Mouse (Mus musculus) gastrocnemius, postnatal 36 days (tissue): ENCODE data around the gene Rps27l. TPM values are rescaled to one million over a fixed set of nuclear protein-coding genes. Genes with fewer than 3 reads are reported as not detected.

Experiments
- DNase-seq, 2 experiments: peaks; one replicate each; pipeline ENCODE4 v3.0.0; 2022
- intact Hi-C: fragments of 180-260 bp; cut with DNase I; formaldehyde crosslinking; loops from one replicate; pipeline ENCODE4 v1.15.1; 2025
- total RNA-seq, 2 experiments: library from RNA; stranded (reverse); gene quantifications; 2 replicates each; pipeline ENCODE4 v1.2.3; 2021

The Rps27l gene
- total RNA-seq, 2 experiments from 2014 or later = 170 to 203 TPM

- intact Hi-C loops = no loop called here
- DNase-seq = peak; percentile 89 to 98
Measured at GRCm38 (mm10) chr9:66919382-66919971, 26.4 kb upstream of the Rps27l start, which contains the start of gene Rab8b. Rab8b (minus strand) TSS chr9:66919687.

DNA sequence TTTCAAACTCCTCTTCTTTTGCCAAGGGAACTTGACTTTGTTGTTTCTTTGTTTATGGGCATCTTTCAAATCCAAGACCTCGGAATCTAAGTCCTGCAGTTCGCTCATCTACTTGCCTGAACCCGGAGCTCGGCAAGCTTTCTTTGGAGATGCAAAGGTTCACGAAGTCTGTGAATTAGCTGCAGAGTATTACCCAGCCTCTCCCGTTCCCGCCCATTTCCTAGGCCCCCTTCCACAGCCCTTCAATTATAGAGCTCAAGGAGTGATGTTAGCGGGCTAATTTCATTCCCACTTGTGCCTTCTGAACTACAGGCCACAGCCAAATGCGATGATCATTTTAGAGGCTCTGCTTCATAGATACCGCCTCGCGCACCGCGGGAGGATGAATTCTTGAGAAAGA is 25.9 kb upstream of the Rps27l start:
- DNase-seq = no peak
- intact Hi-C loops = no loop called here

- no peak for DNase-seq
- intact Hi-C loops = no loop called here
Measured at GRCm38 (mm10) chr9:66920488-66921279, 25.2 kb upstream of the Rps27l start.

DNA sequence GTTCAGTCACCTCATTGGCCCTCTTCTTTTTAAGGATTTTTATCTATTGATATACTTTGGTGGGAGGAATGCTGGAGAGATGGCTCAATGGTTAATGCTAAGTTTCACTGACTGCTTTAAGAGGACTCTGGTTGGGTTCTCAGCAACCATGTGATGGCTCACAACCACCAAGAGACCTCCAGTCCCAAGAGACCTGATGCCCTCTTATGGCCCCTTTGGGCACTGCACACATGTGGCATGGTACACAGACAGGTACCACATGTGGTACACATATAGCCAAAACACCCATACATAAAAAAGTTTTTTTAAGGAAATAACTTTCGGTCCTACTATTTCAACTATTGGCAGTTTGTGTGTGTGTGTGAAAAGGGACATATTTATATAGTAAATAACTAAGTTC is 23.8 kb upstream of the Rps27l start:
- intact Hi-C loops = no loop called here
- no peak for DNase-seq

DNA sequence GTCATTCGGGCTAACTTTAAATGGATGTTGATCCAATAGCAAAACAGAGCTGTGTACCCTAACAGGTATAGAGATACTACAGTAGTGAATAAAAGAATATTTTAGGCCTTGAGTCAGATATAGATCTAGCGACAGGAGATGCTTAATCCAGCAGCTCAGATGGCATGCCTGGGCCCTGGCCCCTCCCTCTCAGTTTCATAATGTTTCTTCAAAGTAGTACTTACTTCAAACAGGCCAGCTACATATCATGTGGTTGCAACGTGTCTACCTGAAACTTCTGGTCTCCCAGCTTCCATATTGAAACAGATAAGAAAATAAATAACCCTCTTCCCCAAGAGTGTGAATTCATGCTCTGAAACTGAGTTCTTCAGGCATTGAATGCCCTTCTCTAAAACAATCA is 20.0 kb upstream of the Rps27l start:
- DNase-seq = no peak
- intact Hi-C loops = loop anchor here (5.0 kb wide), 1 partner anchor 84 kb away; no protein-coding TSS in a partner anchor

DNA sequence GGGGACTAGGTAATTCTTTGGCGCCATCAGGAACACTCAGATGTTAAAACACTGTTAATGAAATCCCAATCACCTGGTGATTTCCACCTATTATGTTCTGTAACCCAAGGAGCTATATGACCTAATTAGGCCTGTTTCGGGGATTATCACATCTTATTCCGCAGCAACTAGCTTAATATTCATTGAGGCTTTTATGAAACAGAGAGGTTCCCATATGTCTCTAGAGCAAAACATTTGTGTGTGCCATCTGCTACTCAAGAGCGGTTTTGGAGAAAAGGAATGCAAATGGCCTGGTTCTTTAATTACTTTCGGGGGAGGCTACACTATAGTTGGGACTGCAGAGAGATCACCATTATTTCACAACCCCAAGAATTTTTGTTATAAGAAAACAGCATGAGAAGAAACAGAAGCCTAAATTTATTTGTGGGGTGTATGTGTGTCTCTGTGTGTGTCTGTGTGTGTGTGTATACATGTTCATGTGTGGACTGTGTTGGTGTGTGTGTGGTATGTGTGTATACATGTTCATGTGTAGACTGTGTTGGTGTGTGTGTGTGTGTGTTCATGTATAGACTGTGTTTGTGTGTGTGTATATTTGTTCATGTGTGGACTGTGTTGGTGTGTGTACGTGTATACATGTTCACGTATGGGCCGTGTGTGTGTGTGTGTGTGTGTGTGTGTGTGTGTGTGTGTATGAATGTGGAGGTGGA is 18.0 kb upstream of the Rps27l start:
- intact Hi-C loops = loop anchor here (5.0 kb wide), 1 partner anchor 86 kb away; no protein-coding TSS in a partner anchor
- no peak for DNase-seq

GRCm38 (mm10) chr9:66930351-66930750 is 15.5 kb upstream of the Rps27l start:
- DNase-seq = no peak
- intact Hi-C loops = no loop called here

- DNase-seq = no peak
- intact Hi-C loops = no loop called here
Measured at GRCm38 (mm10) chr9:66933869-66934808, 11.7 kb upstream of the Rps27l start.

DNA sequence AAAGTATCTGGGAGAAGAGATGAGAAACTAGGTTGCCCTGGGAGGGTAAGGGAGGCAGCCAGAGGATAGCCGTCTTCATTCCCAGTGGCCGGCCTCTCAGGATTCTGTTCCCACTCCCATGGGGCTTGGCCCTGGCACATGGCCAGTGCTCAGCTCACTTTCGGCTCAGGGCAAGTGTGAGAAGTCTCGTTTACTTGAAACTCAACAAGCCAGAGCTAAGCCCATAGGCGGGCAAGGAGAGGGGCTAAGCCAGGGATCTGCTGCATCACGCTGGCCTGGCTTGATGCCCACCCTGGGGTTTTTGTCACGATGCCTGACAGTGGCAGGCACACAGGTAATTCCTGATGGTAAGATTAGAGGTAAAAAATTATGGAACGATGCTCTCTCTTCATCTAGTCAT is 8.4 kb upstream of the Rps27l start:
- intact Hi-C loops = loop anchor here (5.0 kb wide), 1 partner anchor 75 kb away; no protein-coding TSS in a partner anchor
- peak; percentile 53 to 66 for DNase-seq

DNA sequence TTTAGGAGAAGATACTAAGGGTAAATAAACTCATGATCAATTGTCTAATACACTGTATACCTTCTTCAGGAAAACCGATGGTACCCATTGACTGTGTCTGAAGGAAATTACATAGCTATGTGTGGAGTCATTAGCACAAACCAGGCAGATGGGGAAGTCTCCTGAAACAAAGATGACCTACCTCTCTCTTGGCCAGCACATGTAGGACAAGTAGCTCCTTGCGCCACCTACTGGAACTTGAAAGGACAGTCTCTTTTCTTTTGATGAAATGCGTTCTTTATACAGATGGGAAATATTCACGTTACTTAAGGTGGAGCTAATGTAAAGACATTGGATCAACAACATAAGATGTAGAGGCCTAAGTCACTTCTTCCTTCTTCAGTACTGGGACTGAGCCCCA is 7.0 kb upstream of the Rps27l start:
- no peak for DNase-seq

DNA sequence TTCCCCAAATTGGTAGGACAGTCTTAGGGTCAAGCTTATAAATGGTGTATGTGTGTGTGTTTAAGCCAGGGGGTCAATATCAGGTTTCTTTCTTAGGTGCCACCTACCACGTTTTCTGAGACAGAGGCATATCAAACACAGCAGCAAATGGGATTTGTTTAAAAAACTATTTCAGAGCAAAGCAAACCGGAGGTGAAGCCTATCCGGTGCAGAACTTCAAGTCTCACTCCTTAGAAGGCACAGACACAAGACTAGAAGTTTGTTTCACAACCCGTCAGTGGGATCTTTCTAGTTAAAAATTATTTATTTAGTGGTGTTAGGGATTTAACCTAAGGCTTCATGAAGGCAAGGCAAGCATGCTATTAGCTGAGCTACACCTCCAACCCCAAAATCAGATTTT is 725 bp upstream of the Rps27l start:
- no peak for DNase-seq
- intact Hi-C loops = no loop called here

More for the DNA sequence above, 7.0 kb upstream of the Rps27l start:
- intact Hi-C loops = loop anchor here (5.0 kb wide), 1 partner anchor 77 kb away; no protein-coding TSS in a partner anchor

GRCm38 (mm10) chr9:66948536-66948935 is 2.6 kb downstream of the Rps27l start:
- DNase-seq = no peak
- intact Hi-C loops = no loop called here

GRCm38 (mm10) chr9:66952321-66952720 is 6.4 kb downstream of the Rps27l start:
- intact Hi-C loops = no loop called here
- DNase-seq = no peak

DNA sequence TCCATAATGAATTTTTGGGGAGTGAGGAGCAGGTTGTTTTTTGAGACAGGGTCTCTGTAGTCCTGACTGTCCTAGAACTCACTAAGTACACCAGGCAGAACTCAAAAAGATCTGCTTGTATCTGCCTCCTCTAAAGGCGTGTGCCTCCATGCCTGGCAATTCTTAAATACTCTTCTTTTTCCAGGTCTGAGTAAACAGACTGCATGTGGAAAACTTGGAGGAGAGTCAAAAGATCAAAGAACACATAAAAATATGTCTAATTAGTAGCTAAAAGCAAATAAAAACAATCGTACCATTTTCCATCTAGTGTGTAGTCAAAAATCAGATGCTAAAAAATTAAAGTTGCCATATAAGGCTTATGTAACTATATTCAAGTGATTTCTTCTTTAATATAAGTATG is 7.0 kb downstream of the Rps27l start:
- no peak for DNase-seq
- intact Hi-C loops = no loop called here

DNA sequence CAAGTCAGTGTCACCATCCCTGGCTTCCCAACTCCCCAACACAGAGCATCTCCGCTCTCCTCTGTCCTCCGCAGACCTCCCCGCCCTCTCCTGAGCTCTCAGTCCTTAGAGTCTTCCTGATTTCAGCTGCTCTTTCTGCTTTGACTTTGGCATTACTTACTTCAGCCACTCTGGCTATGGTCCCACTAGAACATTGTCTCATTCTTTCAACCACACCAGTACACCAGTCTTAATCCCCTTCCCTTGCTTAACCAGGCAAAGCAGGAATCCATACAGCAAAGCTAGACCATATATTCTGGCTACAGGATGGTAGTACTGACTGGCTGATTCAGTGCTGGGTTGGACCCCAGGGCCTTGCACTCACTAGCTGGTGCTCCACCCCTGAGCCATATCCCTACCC is 11.6 kb downstream of the Rps27l start:
- intact Hi-C loops = no loop called here
- no peak for DNase-seq

DNA sequence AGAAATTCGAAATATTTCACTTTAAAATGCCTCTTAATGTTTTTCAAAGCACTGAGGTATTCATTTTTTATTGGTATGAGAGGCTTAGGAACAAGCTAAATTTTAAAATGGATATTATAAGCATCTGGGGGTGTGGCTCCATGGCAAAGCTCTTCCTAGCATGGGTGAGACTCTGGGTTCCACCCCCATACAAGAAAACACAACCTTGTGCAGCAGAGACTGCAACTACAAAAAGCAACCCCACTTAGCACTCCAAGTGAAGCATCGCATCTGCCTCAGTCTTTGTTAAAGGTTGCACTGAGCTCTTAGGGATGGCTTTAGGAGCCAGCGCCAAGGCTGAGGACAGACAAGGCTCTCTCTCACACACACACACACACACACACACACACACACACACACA is 15.6 kb downstream of the Rps27l start:
- DNase-seq = no peak
- intact Hi-C loops = no loop called here

GRCm38 (mm10) chr9:66967492-66967891 is 21.6 kb downstream of the Rps27l start:
- no peak for DNase-seq
- intact Hi-C loops = no loop called here

- DNase-seq = no peak
- intact Hi-C loops = loop anchor here (10.0 kb wide), 1 partner anchor 136 kb away; the partner anchor contains the start of gene Aph1c
Measured at GRCm38 (mm10) chr9:66971116-66971515, 25.2 kb downstream of the Rps27l start.

GRCm38 (mm10) chr9:66974721-66975225 is 28.9 kb downstream of the Rps27l start:
- DNase-seq = peak; percentile 52 to 69
- intact Hi-C loops = loop anchor here (2.0 to 10.0 kb wide), 2 partner anchors 28 to 140 kb away; partner anchors contain the start of genes Aph1c and Rps27l

DNA sequence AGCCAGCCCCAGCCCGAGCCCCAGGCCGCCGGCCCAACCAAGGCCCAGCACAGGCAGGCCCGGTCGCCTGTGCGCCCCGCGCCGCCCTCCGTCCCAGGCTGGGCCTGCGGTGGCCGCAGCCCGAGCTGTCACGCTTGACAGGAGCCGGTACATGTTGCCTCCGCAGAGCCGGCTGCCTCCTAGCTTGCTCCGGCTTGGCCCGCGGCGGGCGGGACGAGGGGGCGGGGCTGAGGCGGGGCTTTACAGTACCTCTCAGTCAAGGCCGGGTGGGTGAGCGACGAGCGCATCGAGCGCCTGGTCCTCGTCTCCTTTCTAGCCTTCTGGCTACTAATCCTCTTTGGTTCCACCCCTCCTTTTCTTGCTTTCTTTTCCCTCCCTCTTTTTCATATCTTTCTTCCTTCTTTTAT is 29.4 kb downstream of the Rps27l start, which contains the start of gene Lactb:
Gene Lactb, minus strand, starts transcription at position 246 of the 407 bp plus-strand sequence.
- peak; percentile 90 to 93 for DNase-seq
- intact Hi-C loops = loop anchor here (2.0 to 10.0 kb wide), 2 partner anchors 28 to 140 kb away; partner anchors contain the start of genes Aph1c and Rps27l
